Mouse (Mus musculus): Measurements from ENCODE around the gene Epn3.

DNA sequence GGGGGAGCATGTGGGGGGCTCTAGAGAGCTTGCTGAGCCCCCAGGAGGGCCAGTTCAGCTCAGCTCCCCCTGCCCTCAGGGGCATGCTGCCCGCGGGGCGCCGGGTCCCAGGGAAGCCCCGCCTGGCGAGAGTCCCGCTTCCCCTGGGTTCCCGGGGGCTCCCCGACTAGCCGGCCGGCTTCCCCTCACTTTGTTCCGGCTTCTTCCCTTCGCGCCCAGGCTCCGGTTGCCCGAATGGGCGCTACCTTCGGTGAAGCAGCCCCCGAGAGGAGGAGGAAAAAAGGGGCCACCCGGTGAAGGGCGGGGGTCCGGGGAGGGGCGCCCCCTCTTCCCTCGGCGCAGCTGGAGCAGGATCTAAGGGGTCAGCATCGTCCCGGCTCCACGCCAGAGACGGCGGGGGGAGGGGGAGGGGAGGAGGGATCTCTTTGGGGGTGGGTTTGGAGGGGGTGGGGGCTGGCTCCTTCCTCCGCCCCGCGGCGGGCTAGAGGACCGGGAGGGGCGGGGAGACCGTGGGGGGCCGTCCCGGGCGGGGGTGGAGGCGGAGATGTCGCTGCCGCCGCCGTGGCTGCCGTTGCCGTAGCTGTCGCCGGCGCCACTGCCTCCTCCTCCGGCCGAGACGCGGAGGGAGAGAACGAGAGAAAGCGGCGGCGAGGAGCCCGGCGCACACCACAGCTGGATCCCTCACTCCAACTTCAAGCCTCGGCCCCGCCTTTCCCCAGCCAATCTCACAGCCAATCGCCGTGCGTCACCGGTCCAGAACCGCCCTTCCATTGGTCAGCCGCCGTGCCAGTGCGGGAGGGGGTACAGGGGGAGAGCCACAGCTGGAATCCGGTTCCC lies 25.8 kb downstream of the Epn3 start, which contains the start of gene Cacna1g:
- TF ChIP-seq CTCF (IDR thresholded peaks at IDR 0.05) (no peak), EP300 (IDR thresholded peaks at IDR 0.05) (no peak)

Data from lung, postnatal 0 days (tissue).